Mouse (Mus musculus) liver, embryonic 13.5 days (tissue): ENCODE data around the gene Nuak1. TPM values are rescaled to one million over a fixed set of nuclear protein-coding genes. Genes with fewer than 3 reads are reported as not detected.
A peak's percentile ranks its signal among the peaks of the same experiment; 100 is the strongest.

ENCODE experiments used
- ATAC-seq: fragments of 200-750 bp; cut with Nextera tagmentation; 2 replicates; pipeline ENCODE4 v1.8.0; 2017; ENCODE audit warnings: low read depth, mild to moderate bottlenecking, moderate number of reproducible peaks, moderate library complexity
- DNase-seq: peaks from one replicate; pipeline ENCODE4 v3.0.0; 2022
- H3K27ac ChIP-seq: fragments of 300-500 bp; sonication (generic); 2 replicates; pipeline ENCODE4 v1.5.1; 2015; ENCODE audit warnings: moderate library complexity, mild to moderate bottlenecking, inconsistent platforms
- H3K27me3 ChIP-seq: fragments of 300-500 bp; sonication (generic); 2 replicates; pipeline ENCODE4 v1.6.1; 2015; ENCODE audit warnings: mild to moderate bottlenecking, inconsistent platforms
- H3K36me3 ChIP-seq: fragments of 300-500 bp; sonication (generic); 2 replicates; pipeline ENCODE4 v1.6.1; 2015; ENCODE audit warnings: mild to moderate bottlenecking, inconsistent platforms
- H3K4me1 ChIP-seq: fragments of 300-500 bp; sonication (generic); replicated peaks from 2 replicates; pipeline ENCODE4 v1.6.1; 2015; ENCODE audit warnings: inconsistent platforms
- H3K4me2 ChIP-seq: fragments of 300-500 bp; sonication (generic); 2 replicates; pipeline ENCODE4 v1.6.1; 2015; ENCODE audit warnings: inconsistent platforms, mild to moderate bottlenecking, moderate library complexity
- H3K4me3 ChIP-seq: fragments of 300-500 bp; sonication (generic); replicated peaks from 2 replicates; pipeline ENCODE4 v1.5.1; 2015; ENCODE audit warnings: mild to moderate bottlenecking, inconsistent platforms
- H3K9ac ChIP-seq: fragments of 300-500 bp; sonication (generic); 2 replicates; pipeline ENCODE4 v1.6.1; 2015; ENCODE audit warnings: mild to moderate bottlenecking, inconsistent platforms
- H3K9me3 ChIP-seq: fragments of 300-500 bp; sonication (generic); replicated peaks from 2 replicates; pipeline ENCODE4 v1.6.1; 2016; ENCODE audit warnings: inconsistent platforms
- WGBS: fragments of 180-500 bp; shearing (Covaris S2); methylation state at CpG from one replicate; pipeline ENCODE4 v1.1.7; 2015; ENCODE audit not compliant: insufficient replicate concordance; 5-methylcytosine and 5-hydroxymethylcytosine counted together
- polyA plus RNA-seq: library from polyadenylated mRNA; unstranded; fragments of >200 nt; fragmentation: Nextera tagmentation; extraction: Ambion mirVana; gene quantifications from 2 replicates; pipeline ENCODE4 v1.2.1, GENCODE M21; 2015

Gene Nuak1
- polyA plus RNA-seq, 1 experiment from 2014 or later: 0.12 TPM

- DNase-seq (no peak), ATAC-seq (no peak)
- Histone ChIP-seq H3K4me1 (peaks cover 14% of the 10 kb centered on the region; the same call in 1 of the 2 replicates), H3K27me3 (no peaks in the 10 kb centered on the region), H3K4me3 (no peak overlapping the region), H3K36me3 (no peaks in the 10 kb centered on the region), H3K27ac (no peak overlapping the region), H3K9ac (no peak overlapping the region), H3K9me3 (no peaks in the 10 kb centered on the region), H3K4me2 (no peak overlapping the region)
- WGBS: 60% methylated on average over 4 of the region's 4 CpGs
Measured at GRCm38 (mm10) chr10:84477045-84477612, 36.7 kb upstream of the Nuak1 start.

- Histone ChIP-seq H3K4me1 (no peaks in the 10 kb centered on the region), H3K9me3 (no peaks in the 10 kb centered on the region), H3K36me3 (no peaks in the 10 kb centered on the region), H3K9ac (no peak overlapping the region), H3K4me3 (no peak overlapping the region), H3K27ac (no peak overlapping the region), H3K27me3 (no peaks in the 10 kb centered on the region), H3K4me2 (no peak overlapping the region)
- ATAC-seq (no peak), DNase-seq (no peak)
- 47% methylated on average over 6 of the region's 6 CpGs for WGBS
Measured at GRCm38 (mm10) chr10:84467555-84468164, 27.3 kb upstream of the Nuak1 start.

- Histone ChIP-seq H3K4me3 (no peak overlapping the region), H3K27me3 (no peaks in the 10 kb centered on the region), H3K9me3 (no peaks in the 10 kb centered on the region), H3K36me3 (no peaks in the 10 kb centered on the region), H3K9ac (no peak overlapping the region), H3K4me2 (no peak overlapping the region), H3K27ac (no peak overlapping the region), H3K4me1 (no peaks in the 10 kb centered on the region)
- 60% methylated on average over 4 of the region's 4 CpGs for WGBS
- ATAC-seq (no peak), DNase-seq (no peak)
Measured at GRCm38 (mm10) chr10:84465511-84465910, 25.1 kb upstream of the Nuak1 start.

GRCm38 (mm10) chr10:84460420-84461101, 20.2 kb upstream of the Nuak1 start:
- Histone ChIP-seq H3K4me3 (no peak overlapping the region), H3K4me2 (no peak overlapping the region), H3K36me3 (no peaks in the 10 kb centered on the region), H3K9ac (no peak overlapping the region), H3K27ac (no peak overlapping the region), H3K4me1 (no peaks in the 10 kb centered on the region), H3K9me3 (no peaks in the 10 kb centered on the region), H3K27me3 (no peaks in the 10 kb centered on the region)
- ATAC-seq (peak; percentile 69), DNase-seq (no peak)
- 58% methylated on average over 8 of the region's 8 CpGs for WGBS

GRCm38 (mm10) chr10:84458094-84458493, 17.7 kb upstream of the Nuak1 start:
- Histone ChIP-seq H3K4me1 (no peaks in the 10 kb centered on the region), H3K9ac (no peak overlapping the region), H3K9me3 (no peaks in the 10 kb centered on the region), H3K27ac (no peak overlapping the region), H3K27me3 (no peaks in the 10 kb centered on the region), H3K36me3 (no peaks in the 10 kb centered on the region), H3K4me2 (no peak overlapping the region), H3K4me3 (no peak overlapping the region)
- ATAC-seq: no peak
- no peak for DNase-seq
- WGBS: 65% methylated on average over 5 of the region's 5 CpGs

- Histone ChIP-seq H3K27me3 (no peaks in the 10 kb centered on the region), H3K9ac (no peak overlapping the region), H3K4me1 (no peaks in the 10 kb centered on the region), H3K4me2 (no peak overlapping the region), H3K27ac (no peak overlapping the region), H3K9me3 (no peaks in the 10 kb centered on the region), H3K36me3 (no peaks in the 10 kb centered on the region), H3K4me3 (no peak overlapping the region)
- 66% methylated on average over 9 of the region's 9 CpGs for WGBS
- DNase-seq: no peak
- no peak for ATAC-seq
Measured at GRCm38 (mm10) chr10:84457539-84457938, 17.1 kb upstream of the Nuak1 start.

GRCm38 (mm10) chr10:84456632-84457320, 16.4 kb upstream of the Nuak1 start:
- no peaks in the 10 kb centered on the region for H3K36me3 ChIP-seq
- H3K27me3 ChIP-seq: no peaks in the 10 kb centered on the region
- H3K9ac ChIP-seq: no peak overlapping the region
- 57% methylated on average over 9 of the region's 9 CpGs for WGBS
- no peak overlapping the region for H3K4me2 ChIP-seq
- no peaks in the 10 kb centered on the region for H3K9me3 ChIP-seq
- ATAC-seq (no peak), DNase-seq (no peak)
- H3K4me1 ChIP-seq: no peaks in the 10 kb centered on the region
- no peak overlapping the region for H3K4me3 ChIP-seq
- H3K27ac ChIP-seq: no peak overlapping the region

GRCm38 (mm10) chr10:84451883-84452282, 11.5 kb upstream of the Nuak1 start:
- Histone ChIP-seq H3K27ac (no peak overlapping the region), H3K9me3 (no peaks in the 10 kb centered on the region), H3K27me3 (no peaks in the 10 kb centered on the region), H3K36me3 (no peaks in the 10 kb centered on the region), H3K4me1 (no peaks in the 10 kb centered on the region), H3K9ac (no peak overlapping the region), H3K4me3 (no peak overlapping the region), H3K4me2 (no peak overlapping the region)
- 63% methylated on average over 4 of the region's 4 CpGs for WGBS
- DNase-seq: no peak
- ATAC-seq: no peak

GRCm38 (mm10) chr10:84450654-84451053, 10.3 kb upstream of the Nuak1 start:
- no peak overlapping the region for H3K4me3 ChIP-seq
- no peak for ATAC-seq
- H3K36me3 ChIP-seq: no peaks in the 10 kb centered on the region
- no peak overlapping the region for H3K27ac ChIP-seq
- H3K4me1 ChIP-seq: no peaks in the 10 kb centered on the region
- no peaks in the 10 kb centered on the region for H3K27me3 ChIP-seq
- no peaks in the 10 kb centered on the region for H3K9me3 ChIP-seq
- WGBS: 4% methylated on average over 10 of the region's 10 CpGs
- DNase-seq: peak; percentile 22
- no peak overlapping the region for H3K4me2 ChIP-seq
- H3K9ac ChIP-seq: no peak overlapping the region

GRCm38 (mm10) chr10:84449733-84450132, 9.3 kb upstream of the Nuak1 start:
- H3K4me2 ChIP-seq: no peak overlapping the region
- no peak overlapping the region for H3K27ac ChIP-seq
- H3K4me3 ChIP-seq: no peak overlapping the region
- H3K9ac ChIP-seq: no peak overlapping the region
- no peaks in the 10 kb centered on the region for H3K9me3 ChIP-seq
- DNase-seq (no peak), ATAC-seq (no peak)
- H3K36me3 ChIP-seq: no peaks in the 10 kb centered on the region
- no peaks in the 10 kb centered on the region for H3K27me3 ChIP-seq
- 72% methylated on average over 8 of the region's 8 CpGs for WGBS
- H3K4me1 ChIP-seq: no peaks in the 10 kb centered on the region

GRCm38 (mm10) chr10:84447411-84447821, 7.0 kb upstream of the Nuak1 start:
- H3K27ac ChIP-seq: no peak overlapping the region
- ATAC-seq: 0 out of 2 replicates have a peak, but pooled peaks have one; percentile 15
- no peak overlapping the region for H3K4me3 ChIP-seq
- H3K4me2 ChIP-seq: no peak overlapping the region
- no peak overlapping the region for H3K9ac ChIP-seq
- H3K27me3 ChIP-seq: peaks cover 12% of the 10 kb centered on the region
- H3K36me3 ChIP-seq: no peaks in the 10 kb centered on the region
- no peaks in the 10 kb centered on the region for H3K4me1 ChIP-seq
- no peaks in the 10 kb centered on the region for H3K9me3 ChIP-seq
- no peak for DNase-seq
- WGBS: 48% methylated on average over 8 of the region's 8 CpGs
